Mouse (Mus musculus): ENCODE results near the gene Dnah3.

GRCm38 (mm10) chr7:120126976-120127685, 32.1 kb upstream of the Dnah3 start:
- no peak for TF ChIP-seq POLR2A (IDR thresholded peaks at IDR 0.05; ENCODE audit: borderline replicate concordance, control insufficient read depth, low read depth, low read length)
- TF ChIP-seq CTCF (IDR thresholded peaks at IDR 0.05; ENCODE audit: control insufficient read depth, insufficient read depth, low read length) = no peak
